Mouse (Mus musculus): Measurements from ENCODE around the gene Ncoa3.

- TF ChIP-seq EP300 (IDR thresholded peaks at IDR 0.05; ENCODE audit: low read depth) (no peak), CTCF (IDR thresholded peaks at IDR 0.05; ENCODE audit: low read depth) (no peak)
Measured at GRCm38 (mm10) chr2:165958556-165958955, 33.9 kb upstream of the Ncoa3 start.
